In genomic region chr12:55344583-55344982, GRCm38 (mm10) we compare ENCODE assay signal across 8 mouse cellular contexts. TPM values are rescaled to one million over a fixed set of nuclear protein-coding genes. Genes with fewer than 3 reads are reported as not detected.
DNase-seq lines count a peak whose midpoint lies in the region; ATAC-seq and TF ChIP-seq lines count a peak whose summit lies in the region.

No protein-coding gene starts in this region.

- H3K4me2 ChIP-seq in liver, postnatal 0 days (ENCODE audit: low read depth, low read length), result no peak overlapping the region
- no peak overlapping the region for H3K4me2 ChIP-seq in liver, embryonic 11.5 days
- peak overlapping the region; percentile 14; the same call in 1 of the 2 replicates for H3K4me2 ChIP-seq in midbrain, embryonic 16.5 days (ENCODE audit: low read length)

- no peak overlapping the region for H3K9ac ChIP-seq in liver, postnatal 0 days (replicated peaks)
- no peak overlapping the region for H3K9ac ChIP-seq in liver, embryonic 11.5 days (ENCODE audit: low read depth, low read length)
- no peak overlapping the region for H3K9ac ChIP-seq in midbrain, embryonic 16.5 days (ENCODE audit: low read depth, low read length)

- peak; percentile 14 for DNase-seq in adrenal gland, postnatal 14 days
- no peak for DNase-seq in adrenal gland, postnatal 36 days
- peak; percentile 16 for DNase-seq in liver, postnatal 0 days
- no peak for DNase-seq in liver, embryonic 11.5 days (ENCODE audit: low spot score)
- no peak for DNase-seq in cerebellum, adult 9-10 months
- DNase-seq in urinary bladder, postnatal 36 days (ENCODE audit: low spot score in 2 of 2), result no peak

- 51% methylated on average over 13 of the region's 13 CpGs for WGBS in liver, postnatal 0 days (ENCODE audit: insufficient replicate concordance)
- 71% methylated on average over 13 of the region's 13 CpGs for WGBS in liver, embryonic 11.5 days
- 72% methylated on average over 13 of the region's 13 CpGs for WGBS in midbrain, embryonic 16.5 days

- no peaks in the 10 kb centered on the region; the same call in 1 of the 2 replicates for H3K4me1 ChIP-seq in liver, postnatal 0 days (ENCODE audit: insufficient read depth)
- H3K4me1 ChIP-seq in liver, embryonic 11.5 days (replicated peaks; ENCODE audit: control insufficient read depth, insufficient read depth, low read length), result peaks cover 5% of the 10 kb centered on the region; the same call in 1 of the 2 replicates
- no peaks in the 10 kb centered on the region for H3K4me1 ChIP-seq in midbrain, embryonic 16.5 days (ENCODE audit: control insufficient read depth, insufficient read depth, low read length)

- TF ChIP-seq EP300 in liver, postnatal 0 days (IDR thresholded peaks at IDR 0.05; ENCODE audit: low read depth), result no peak

- ATAC-seq in liver, postnatal 0 days, result no peak
- no peak for ATAC-seq in liver, embryonic 11.5 days (replicated peaks; ENCODE audit: low FRiP score)
- peak; percentile 68 to 76 for ATAC-seq in hematopoietic stem cell, adult 5-6 weeks (replicated peaks in 1 of 2; ENCODE audit: insufficient read depth in 1 of 2, low FRiP score in 2 of 2, low TSS enrichment in 1 of 2, low read depth in 1 of 2, poor library complexity in 2 of 2, severe bottlenecking in 2 of 2)
- ATAC-seq in midbrain, embryonic 16.5 days, result peak; percentile 73

- 0 out of 2 replicates have a peak overlapping the region, but pooled peaks have one; percentile 5 for H3K27ac ChIP-seq in liver, postnatal 0 days (ENCODE audit: low read depth)
- H3K27ac ChIP-seq in liver, embryonic 11.5 days (ENCODE audit: low read depth, low read length), result no peak overlapping the region
- H3K27ac ChIP-seq in midbrain, embryonic 16.5 days (ENCODE audit: low read length), result peak overlapping the region; percentile 51

- no peak overlapping the region for H3K4me3 ChIP-seq in liver, postnatal 0 days (ENCODE audit: low read depth, low read length)
- no peak overlapping the region for H3K4me3 ChIP-seq in liver, embryonic 11.5 days (ENCODE audit: low read depth, low read length)
- no peak overlapping the region for H3K4me3 ChIP-seq in midbrain, embryonic 16.5 days (ENCODE audit: low read depth, low read length)

- no peaks in the 10 kb centered on the region for H3K9me3 ChIP-seq in liver, postnatal 0 days (ENCODE audit: low read length)
- no peaks in the 10 kb centered on the region for H3K9me3 ChIP-seq in liver, embryonic 11.5 days (ENCODE audit: control insufficient read depth, low read length)
- H3K9me3 ChIP-seq in midbrain, embryonic 16.5 days (replicated peaks; ENCODE audit: control insufficient read depth, low read length, poor library complexity, severe bottlenecking), result no peaks in the 10 kb centered on the region

- H3K27me3 ChIP-seq in liver, postnatal 0 days (ENCODE audit: insufficient read depth, low read length), result peaks cover 49% of the 10 kb centered on the region
- H3K27me3 ChIP-seq in liver, embryonic 11.5 days (replicated peaks; ENCODE audit: control insufficient read depth, insufficient read depth, low read length), result no peaks in the 10 kb centered on the region
- no peaks in the 10 kb centered on the region for H3K27me3 ChIP-seq in midbrain, embryonic 16.5 days (ENCODE audit: control insufficient read depth, insufficient read depth, low read depth, low read length)

- H3K36me3 ChIP-seq in liver, postnatal 0 days (replicated peaks; ENCODE audit: insufficient read depth, low read length), result no peaks in the 10 kb centered on the region
- H3K36me3 ChIP-seq in liver, embryonic 11.5 days (ENCODE audit: control insufficient read depth, insufficient read depth, low read length), result no peaks in the 10 kb centered on the region
- no peaks in the 10 kb centered on the region for H3K36me3 ChIP-seq in midbrain, embryonic 16.5 days (ENCODE audit: control insufficient read depth, insufficient read depth, low read length)

- no peak for TF ChIP-seq CTCF in liver, postnatal 0 days (IDR thresholded peaks at IDR 0.05; ENCODE audit: low read depth)

RNA-seq across cellular contexts. Expression of gene Psma6, which starts 39.4 kb away (rescaled TPM):
- total RNA-seq in adrenal gland, postnatal 14 days (2021), result 226 and 253 TPM in 2 replicates
- 100 to 1,000 TPM; 239 to 242 TPM for total RNA-seq in adrenal gland, postnatal 36 days (2021)
- 177 and 184 TPM in 2 replicates for polyA plus RNA-seq in liver, postnatal 0 days (2015; fragmentation: Nextera tagmentation; extraction: Ambion mirVana)
- polyA plus RNA-seq in liver, embryonic 11.5 days (2014; fragmentation: Nextera tagmentation; extraction: Ambion mirVana), result 410 and 426 TPM in 2 replicates
- 263 and 280 TPM in 2 replicates for total RNA-seq in hematopoietic stem cell, adult 5-6 weeks (2017)
- polyA plus RNA-seq in midbrain, embryonic 16.5 days (2015; fragmentation: Nextera tagmentation; extraction: Ambion mirVana), result 401 and 405 TPM in 2 replicates

RNA-seq across cellular contexts. Expression of gene Ppp2r3c, which starts 41.8 kb away (rescaled TPM):
- 10.1 and 13.1 TPM in 2 replicates for total RNA-seq in adrenal gland, postnatal 14 days (2021)
- 10 to 100 TPM; 11.1 to 11.3 TPM for total RNA-seq in adrenal gland, postnatal 36 days (2021)
- 4.3 TPM in 2 replicates for polyA plus RNA-seq in liver, postnatal 0 days (2015; fragmentation: Nextera tagmentation; extraction: Ambion mirVana)
- 18.9 and 21.7 TPM in 2 replicates for polyA plus RNA-seq in liver, embryonic 11.5 days (2014; fragmentation: Nextera tagmentation; extraction: Ambion mirVana)
- 26.2 and 30.3 TPM in 2 replicates for total RNA-seq in hematopoietic stem cell, adult 5-6 weeks (2017)
- 21.6 and 26.8 TPM in 2 replicates for polyA plus RNA-seq in midbrain, embryonic 16.5 days (2015; fragmentation: Nextera tagmentation; extraction: Ambion mirVana)

RNA-seq across cellular contexts. Expression of gene 1110008L16Rik, which starts 45.2 kb away (rescaled TPM):
- total RNA-seq in adrenal gland, postnatal 14 days (2021), result 17.0 and 17.6 TPM in 2 replicates
- total RNA-seq in adrenal gland, postnatal 36 days (2021), result 10 to 100 TPM; 15.4 to 18.9 TPM
- polyA plus RNA-seq in liver, postnatal 0 days (2015; fragmentation: Nextera tagmentation; extraction: Ambion mirVana), result 5.5 and 5.9 TPM in 2 replicates
- 19.0 and 24.8 TPM in 2 replicates for polyA plus RNA-seq in liver, embryonic 11.5 days (2014; fragmentation: Nextera tagmentation; extraction: Ambion mirVana)
- total RNA-seq in hematopoietic stem cell, adult 5-6 weeks (2017), result 25.1 and 29.5 TPM in 2 replicates
- 8.6 and 9.7 TPM in 2 replicates for polyA plus RNA-seq in midbrain, embryonic 16.5 days (2015; fragmentation: Nextera tagmentation; extraction: Ambion mirVana)

Comparison
In these comparisons a context has a peak if more than half of its experiments do, and no peak if none do; other contexts are left out.
1. DNase-seq: peak in adrenal gland, postnatal 14 days (single experiment) and liver, postnatal 0 days (single experiment); none in adrenal gland, postnatal 36 days (0 of 2), liver, embryonic 11.5 days (single experiment), cerebellum, adult 9-10 months (single experiment) and urinary bladder, postnatal 36 days (0 of 2).
2. ATAC-seq: peak in hematopoietic stem cell, adult 5-6 weeks (2 of 2) and midbrain, embryonic 16.5 days (single experiment); none in liver, postnatal 0 days (single experiment) and liver, embryonic 11.5 days (single experiment).